Mouse (Mus musculus) kidney, adult 2 months (tissue): Measurements from ENCODE around the gene Lrrc15. TPM values are rescaled to one million over a fixed set of nuclear protein-coding genes. Genes with fewer than 3 reads are reported as not detected.
A peak's percentile ranks its signal among the peaks of the same experiment; 100 is the strongest.

Source experiments
- DNase-seq: peaks from one replicate; pipeline ENCODE4 v3.0.0; 2021
- H3K27ac ChIP-seq: fragments of 200-500 bp; 2 replicates; pipeline ENCODE4 v1.5.1; 2012; ENCODE audit warnings: low read depth, low read length, control low read depth, inconsistent platforms; ENCODE audit not compliant: insufficient read depth
- H3K27me3 ChIP-seq: fragments of 200-500 bp; replicated peaks from 2 replicates; pipeline ENCODE4 v1.6.1; 2012; ENCODE audit warnings: mild to moderate bottlenecking, moderate library complexity, low read length, inconsistent platforms; ENCODE audit not compliant: control insufficient read depth, insufficient read depth
- H3K36me3 ChIP-seq: fragments of 200-500 bp; 2 replicates; pipeline ENCODE4 v1.6.1; 2012; ENCODE audit warnings: mild to moderate bottlenecking, moderate library complexity, low read length, inconsistent platforms; ENCODE audit not compliant: control insufficient read depth, insufficient read depth
- H3K4me1 ChIP-seq: fragments of 200-500 bp; 2 replicates; pipeline ENCODE4 v1.6.1; 2011; ENCODE audit warnings: low read length; ENCODE audit not compliant: control insufficient read depth, insufficient read depth
- H3K4me3 ChIP-seq: fragments of 200-500 bp; 2 replicates; pipeline ENCODE4 v1.5.1; 2011; ENCODE audit warnings: mild to moderate bottlenecking, low read depth, low read length, control low read depth; ENCODE audit not compliant: insufficient read depth
- CTCF ChIP-seq: fragments of 200-500 bp; conservative IDR thresholded peaks from 2 replicates; pipeline ENCODE4 v1.5.1; 2011; ENCODE audit warnings: low read depth, mild to moderate bottlenecking, control low read depth, low read length, moderate library complexity, mixed read lengths; ENCODE audit not compliant: insufficient read depth, insufficient read length
- POLR2A ChIP-seq: fragments of 200-500 bp; IDR thresholded peaks from one replicate; pipeline ENCODE4 v1.6.1; 2011; ENCODE audit warnings: low read depth, low read length, control low read depth
- WGBS: fragments of 180-500 bp; shearing (Covaris S2); methylation state at CpG from one replicate; pipeline ENCODE4 v1.1.7; 2018; 5-methylcytosine and 5-hydroxymethylcytosine counted together
- polyA plus RNA-seq: library from polyadenylated mRNA; depleted of rRNA; stranded (reverse); fragments of >200 nt; gene quantifications from 2 replicates; pipeline ENCODE4 v1.2.3, GENCODE M21; 2012

Lrrc15 gene
- polyA plus RNA-seq, 1 experiment, result not detected

DNA sequence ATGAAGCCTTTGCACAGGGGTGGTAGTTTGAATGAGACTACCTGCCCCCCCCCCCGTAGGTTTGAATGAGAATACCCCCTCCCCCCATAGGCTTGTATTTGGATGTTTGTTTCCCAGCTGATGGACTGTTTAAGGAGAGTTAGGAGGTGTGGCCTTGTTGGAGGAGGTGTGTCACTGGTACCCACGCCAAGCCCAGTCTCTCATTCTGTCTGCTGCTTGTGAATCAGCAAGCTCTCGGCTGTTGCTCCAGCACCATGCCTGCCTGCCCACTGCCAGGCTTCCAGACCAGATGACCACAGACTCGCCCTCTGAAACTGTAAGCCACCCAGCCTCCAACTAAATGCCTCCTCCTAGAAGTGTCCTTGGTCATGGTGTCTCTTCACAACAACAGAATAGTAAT, 19.9 kb downstream of the Lrrc15 start:
- Histone ChIP-seq H3K4me1 (no peaks in the 10 kb centered on the region), H3K4me3 (no peak overlapping the region), H3K36me3 (no peaks in the 10 kb centered on the region), H3K27me3 (no peaks in the 10 kb centered on the region), H3K27ac (no peak overlapping the region)
- 74% methylated on average over 4 of the region's 4 CpGs for WGBS
- TF ChIP-seq POLR2A (no peak), CTCF (no peak)
- DNase-seq, result no peak

DNA sequence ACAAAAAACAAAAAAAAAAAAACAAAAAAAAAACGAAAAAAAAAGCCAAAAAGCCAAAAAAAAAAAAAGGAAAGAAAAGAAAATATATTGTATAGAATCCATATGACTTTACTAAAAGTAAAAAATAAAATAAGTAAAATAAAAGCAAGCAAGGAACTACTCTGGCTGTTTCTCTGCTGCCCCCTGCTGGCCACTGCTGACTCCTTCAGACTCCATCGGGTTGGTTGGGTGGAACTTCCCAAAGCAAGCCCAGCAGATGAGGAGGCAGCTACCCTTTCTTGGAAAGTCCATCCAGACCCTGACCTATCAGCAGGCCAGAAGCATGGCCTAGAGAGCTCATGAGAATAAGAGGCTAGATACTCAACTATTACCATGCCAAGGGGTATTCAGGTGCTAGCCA, 20.4 kb downstream of the Lrrc15 start:
- H3K36me3 ChIP-seq, result no peaks in the 10 kb centered on the region
- H3K27me3 ChIP-seq, result no peaks in the 10 kb centered on the region
- no peak overlapping the region for H3K4me3 ChIP-seq
- peak; percentile 83 for TF ChIP-seq CTCF
- no peak for TF ChIP-seq POLR2A
- DNase-seq, result peak; percentile 73
- WGBS, result 2% methylated on average over 2 of the region's 2 CpGs
- H3K4me1 ChIP-seq, result no peaks in the 10 kb centered on the region
- no peak overlapping the region for H3K27ac ChIP-seq

DNA sequence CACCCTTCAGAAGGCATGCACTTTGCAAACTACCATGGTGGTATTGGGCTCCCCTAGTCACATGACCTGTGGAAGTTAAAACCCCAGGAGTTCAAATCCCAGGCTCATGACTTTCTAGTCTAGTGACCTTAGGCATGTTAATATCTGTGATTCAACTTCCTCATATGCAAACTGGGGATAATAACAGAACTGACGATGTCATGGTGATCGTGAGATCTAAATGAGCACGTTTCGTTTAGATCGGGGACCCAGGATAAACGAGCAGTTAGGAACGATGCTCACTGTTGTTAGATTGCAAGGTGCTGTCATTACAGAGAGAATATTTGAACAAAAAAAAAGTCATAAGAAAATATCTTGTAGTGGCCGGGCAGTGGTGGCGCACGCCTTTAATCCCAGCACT, 20.9 kb downstream of the Lrrc15 start:
- Histone ChIP-seq H3K27ac (no peak overlapping the region), H3K36me3 (no peaks in the 10 kb centered on the region), H3K4me3 (no peak overlapping the region), H3K4me1 (no peaks in the 10 kb centered on the region), H3K27me3 (no peaks in the 10 kb centered on the region)
- TF ChIP-seq CTCF (no peak), POLR2A (no peak)
- 85% methylated on average over 10 of the region's 10 CpGs for WGBS
- no peak for DNase-seq

DNA sequence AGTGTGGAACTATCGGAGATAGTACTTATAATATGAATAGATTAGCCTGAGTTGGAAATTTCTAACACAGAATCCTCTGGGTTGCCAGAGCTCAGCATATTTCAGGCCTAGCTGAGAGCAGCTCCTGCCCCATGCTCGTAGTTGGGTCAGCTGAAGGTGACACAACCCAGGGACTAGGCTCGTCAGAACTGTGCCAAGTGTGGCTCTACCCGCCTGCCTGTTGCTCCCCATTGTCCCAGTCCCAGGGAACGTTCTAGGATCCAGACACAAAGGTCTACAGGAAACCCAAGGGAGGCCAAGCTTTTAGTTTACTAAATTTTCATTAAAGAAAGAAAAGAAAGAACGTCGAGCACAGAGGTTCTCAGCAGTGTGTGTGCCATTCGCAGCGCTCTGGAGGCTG, 21.7 kb downstream of the Lrrc15 start:
- no peak for DNase-seq
- TF ChIP-seq POLR2A (no peak), CTCF (no peak)
- Histone ChIP-seq H3K27ac (no peak overlapping the region), H3K27me3 (no peaks in the 10 kb centered on the region), H3K4me1 (no peaks in the 10 kb centered on the region), H3K4me3 (no peak overlapping the region), H3K36me3 (no peaks in the 10 kb centered on the region)
- WGBS, result 85% methylated on average over 9 of the region's 9 CpGs

DNA sequence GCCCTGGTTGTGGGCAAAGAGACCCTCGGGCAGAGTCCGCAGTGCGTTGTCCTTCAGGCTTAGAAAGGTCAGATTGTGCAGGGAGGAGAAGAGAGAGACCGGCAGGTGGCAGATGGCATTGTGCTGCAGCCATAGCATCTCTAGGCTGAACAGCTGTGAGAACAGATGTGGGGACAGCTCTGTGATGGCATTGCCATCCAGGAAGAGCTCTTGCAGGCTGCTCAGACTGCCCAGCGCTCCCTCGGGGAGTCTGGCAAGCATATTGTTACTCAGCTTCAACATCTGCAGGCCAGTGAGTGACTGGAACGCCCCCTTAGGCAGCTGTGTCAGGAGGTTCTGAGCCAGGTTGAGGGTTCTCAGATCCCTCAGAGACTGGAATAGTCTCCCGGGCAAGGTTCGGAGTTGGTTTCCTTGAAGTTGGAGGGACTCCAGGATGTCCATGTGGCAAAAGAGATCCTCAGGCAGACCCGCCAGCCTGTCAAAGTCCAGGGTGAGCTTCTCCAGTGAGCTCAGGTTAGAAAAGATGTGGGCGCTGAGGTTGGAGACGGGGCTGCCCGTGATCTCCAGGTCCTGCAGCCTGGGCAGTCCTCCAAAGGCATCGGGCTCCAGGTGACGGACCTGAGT, 22.9 kb downstream of the Lrrc15 start:
- no peaks in the 10 kb centered on the region for H3K36me3 ChIP-seq
- H3K4me1 ChIP-seq, result no peaks in the 10 kb centered on the region
- no peak overlapping the region for H3K4me3 ChIP-seq
- H3K27ac ChIP-seq, result no peak overlapping the region
- TF ChIP-seq POLR2A (no peak), CTCF (no peak)
- WGBS, result 69% methylated on average over 15 of the region's 15 CpGs
- DNase-seq, result peak; percentile 85
- no peaks in the 10 kb centered on the region for H3K27me3 ChIP-seq

DNA sequence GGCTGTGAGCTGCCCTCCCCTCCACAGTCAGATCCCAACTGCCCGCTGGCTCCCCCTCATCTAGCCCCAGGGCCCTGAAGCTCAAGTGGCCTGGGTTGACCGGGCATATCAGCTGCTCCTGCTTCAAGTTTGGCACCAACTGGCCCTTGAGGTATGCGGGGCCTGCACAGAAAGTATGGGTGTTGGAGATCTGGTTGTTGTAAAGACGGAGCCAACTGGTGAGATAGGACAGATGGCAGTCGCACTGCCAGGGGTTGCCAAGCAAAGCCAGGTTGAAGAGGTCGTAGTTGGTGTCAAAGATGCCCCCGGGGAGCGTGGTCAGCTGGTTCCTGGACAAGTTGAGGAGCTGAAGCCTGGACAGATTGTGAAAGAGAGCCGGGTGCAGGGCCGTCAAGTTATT, 23.6 kb downstream of the Lrrc15 start:
- H3K27ac ChIP-seq, result no peak overlapping the region
- 83% methylated on average over 10 of the region's 10 CpGs for WGBS
- TF ChIP-seq POLR2A (no peak), CTCF (no peak)

DNA sequence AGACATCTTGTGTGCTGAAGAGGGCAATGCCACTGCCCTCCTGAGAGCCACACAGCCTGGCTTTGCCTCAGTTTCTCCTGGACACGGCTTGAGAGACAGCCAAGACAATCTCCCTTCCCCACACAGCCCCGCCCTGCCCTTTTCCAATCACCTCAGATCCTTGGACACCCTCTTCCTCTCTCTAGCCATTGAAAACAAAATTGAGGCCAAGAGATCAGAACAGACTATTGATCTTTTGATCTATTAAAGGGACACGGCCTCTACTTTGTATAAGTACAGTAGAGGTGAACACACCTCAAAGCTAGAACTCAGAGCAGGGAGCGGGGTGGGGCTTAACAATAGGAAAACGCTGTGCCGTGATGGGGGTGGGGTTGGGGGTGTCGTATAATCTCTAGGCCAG, 24.6 kb downstream of the Lrrc15 start:
- H3K27ac ChIP-seq, result no peak overlapping the region
- H3K4me3 ChIP-seq, result no peak overlapping the region
- no peak for DNase-seq
- no peaks in the 10 kb centered on the region for H3K4me1 ChIP-seq
- TF ChIP-seq CTCF, result no peak
- TF ChIP-seq POLR2A, result no peak
- H3K36me3 ChIP-seq, result no peaks in the 10 kb centered on the region
- H3K27me3 ChIP-seq, result no peaks in the 10 kb centered on the region
- 87% methylated on average over 7 of the region's 7 CpGs for WGBS

More for the DNA sequence above, 23.6 kb downstream of the Lrrc15 start:
- Histone ChIP-seq H3K4me3 (no peak overlapping the region), H3K27me3 (no peaks in the 10 kb centered on the region), H3K36me3 (no peaks in the 10 kb centered on the region), H3K4me1 (no peaks in the 10 kb centered on the region)
- DNase-seq, result no peak
